Mouse (Mus musculus): Measurements from ENCODE around the gene Cep164.

DNA sequence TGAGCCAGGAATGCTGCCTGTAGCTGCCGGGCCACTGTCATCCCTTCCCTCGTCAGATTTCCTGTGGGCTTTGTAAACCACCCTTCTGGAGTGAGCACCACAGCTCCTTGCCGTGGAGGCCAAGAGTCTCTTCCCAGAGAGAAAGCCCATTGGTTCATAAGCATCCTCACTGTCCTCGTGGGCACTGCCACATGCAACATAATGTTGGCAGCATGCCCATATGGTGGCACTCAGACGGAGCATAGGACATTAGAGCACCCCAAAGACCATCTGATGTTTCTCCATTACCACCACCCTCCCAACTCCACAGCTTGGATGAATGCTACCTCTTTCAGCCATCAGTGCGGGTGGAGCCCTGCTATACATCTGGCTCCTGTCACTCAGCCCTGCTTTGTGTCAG lies 95.2 kb downstream of the Cep164 start:
- TF ChIP-seq FLI1 (IDR thresholded peaks at IDR 0.05; ENCODE audit: low read length) (no peak), GATA1 (IDR thresholded peaks at IDR 0.05; ENCODE audit: borderline replicate concordance, low read length) (no peak)
